Mouse (Mus musculus): ENCODE results near the gene Hebp1.

- TF ChIP-seq CTCF (IDR thresholded peaks at IDR 0.05; ENCODE audit: insufficient read depth, low read length) (no peak), POLR2A (IDR thresholded peaks at IDR 0.05; ENCODE audit: borderline replicate concordance, extremely low read depth, low read depth, low read length) (no peak)
Measured at GRCm38 (mm10) chr6:135113114-135113436, 84.7 kb downstream of the Hebp1 start.
